Mouse (Mus musculus) midbrain, postnatal 0 days (tissue): ENCODE measurements around the gene Slc6a6. TPM values are rescaled to one million over a fixed set of nuclear protein-coding genes. Genes with fewer than 3 reads are reported as not detected.

Experiments used
- ATAC-seq: fragments of 200-750 bp; cut with Nextera tagmentation; 2 replicates; pipeline ENCODE4 v1.8.0; 2017; ENCODE audit warnings: moderate number of reproducible peaks, mild to moderate bottlenecking, moderate TSS enrichment, moderate library complexity; ENCODE audit not compliant: low FRiP score
- DNase-seq: peaks from one replicate; pipeline ENCODE4 v3.0.0-alpha.2; 2015; ENCODE audit warnings: low spot score
- H3K27ac ChIP-seq: fragments of 300-500 bp; sonication (generic); 2 replicates; pipeline ENCODE4 v1.5.1; 2014; ENCODE audit warnings: low read depth, mild to moderate bottlenecking, low read length, mixed read lengths
- H3K27me3 ChIP-seq: fragments of 300-500 bp; sonication (generic); 2 replicates; pipeline ENCODE4 v1.6.1; 2014; ENCODE audit warnings: low read length, control low read depth, mixed read lengths; ENCODE audit not compliant: insufficient read depth
- H3K36me3 ChIP-seq: fragments of 300-500 bp; sonication (generic); 2 replicates; pipeline ENCODE4 v1.6.1; 2014; ENCODE audit warnings: low read length, control low read depth, mixed read lengths; ENCODE audit not compliant: insufficient read depth
- H3K4me1 ChIP-seq: fragments of 300-500 bp; sonication (generic); 2 replicates; pipeline ENCODE4 v1.6.1; 2014; ENCODE audit warnings: mild to moderate bottlenecking, control low read depth, antibody characterized with exemption, low read length, mixed read lengths; ENCODE audit not compliant: insufficient read depth
- H3K4me2 ChIP-seq: fragments of 300-500 bp; sonication (generic); 2 replicates; pipeline ENCODE4 v1.6.1; 2014; ENCODE audit warnings: low read depth, mild to moderate bottlenecking, low read length, mixed read lengths; ENCODE audit not compliant: poor library complexity, severe bottlenecking
- H3K4me3 ChIP-seq: fragments of 300-500 bp; sonication (generic); 2 replicates; pipeline ENCODE4 v1.5.1; 2014; ENCODE audit warnings: low read depth, mild to moderate bottlenecking, low read length, moderate library complexity
- H3K9ac ChIP-seq: fragments of 300-500 bp; sonication (generic); replicated peaks from 2 replicates; pipeline ENCODE4 v1.6.1; 2014; ENCODE audit warnings: mild to moderate bottlenecking, low read length, moderate library complexity, mixed read lengths; ENCODE audit not compliant: poor library complexity, severe bottlenecking
- H3K9me3 ChIP-seq: fragments of 300-500 bp; sonication (generic); 2 replicates; pipeline ENCODE4 v1.6.1; 2016; ENCODE audit warnings: low read length, control low read depth
- CTCF ChIP-seq: IDR thresholded peaks from 2 replicates; pipeline ENCODE4 v1.5.1; 2016; ENCODE audit warnings: antibody characterized with exemption, mild to moderate bottlenecking
- WGBS: fragments of 180-500 bp; shearing (Covaris S2); extraction: QIAGEN DNeasy Blood & Tissue Kit; methylation state at CpG from one replicate; pipeline ENCODE4 v1.1.7; 2014; 5-methylcytosine and 5-hydroxymethylcytosine counted together
- polyA plus RNA-seq: library from polyadenylated mRNA; unstranded; fragments of >200 nt; fragmentation: Nextera tagmentation; extraction: Ambion mirVana; gene quantifications from 2 replicates; pipeline ENCODE4 v1.2.1, GENCODE M21; 2015
- total RNA-seq: library from RNA; depleted of rRNA; stranded (reverse); fragments of >200 nt; gene quantifications from 2 replicates; pipeline ENCODE4 v1.2.3, GENCODE M21; 2014

The Slc6a6 gene
- total and polyA plus RNA-seq, 2 experiments from 2014 or later: 146 to 147 TPM

DNA sequence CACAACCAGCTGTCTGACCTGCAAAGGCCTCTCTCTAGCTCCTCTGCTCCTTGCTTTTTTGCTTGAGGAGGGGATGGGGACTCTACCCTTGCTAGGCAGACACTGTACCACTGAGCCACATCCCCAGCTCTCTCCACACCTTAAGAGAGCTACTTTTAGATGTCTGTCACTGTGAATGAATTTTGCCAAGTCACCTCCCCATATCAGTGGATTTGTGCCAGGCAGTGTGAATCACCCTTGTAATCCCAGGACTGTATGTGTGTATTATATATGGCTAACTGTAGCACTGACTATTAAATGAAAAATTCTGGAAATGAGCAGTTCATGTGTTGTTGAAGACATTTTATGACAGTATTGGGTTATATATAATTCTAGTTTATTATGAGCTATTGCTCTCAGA lies 5.4 kb downstream of the Slc6a6 start:
- Histone ChIP-seq H3K9me3 (no peaks in the 10 kb centered on the region), H3K4me2 (no peak overlapping the region; the same call in 1 of the 2 replicates), H3K4me3 (no peak overlapping the region), H3K9ac (0 out of 2 replicates have a peak overlapping the region, but pooled peaks have one; percentile 5), H3K36me3 (no peaks in the 10 kb centered on the region; the same call in 1 of the 2 replicates), H3K27ac (no peak overlapping the region), H3K4me1 (peaks cover 16% of the 10 kb centered on the region), H3K27me3 (no peaks in the 10 kb centered on the region)
- DNase-seq: no peak
- no peak for ATAC-seq
- no peak for TF ChIP-seq CTCF

DNA sequence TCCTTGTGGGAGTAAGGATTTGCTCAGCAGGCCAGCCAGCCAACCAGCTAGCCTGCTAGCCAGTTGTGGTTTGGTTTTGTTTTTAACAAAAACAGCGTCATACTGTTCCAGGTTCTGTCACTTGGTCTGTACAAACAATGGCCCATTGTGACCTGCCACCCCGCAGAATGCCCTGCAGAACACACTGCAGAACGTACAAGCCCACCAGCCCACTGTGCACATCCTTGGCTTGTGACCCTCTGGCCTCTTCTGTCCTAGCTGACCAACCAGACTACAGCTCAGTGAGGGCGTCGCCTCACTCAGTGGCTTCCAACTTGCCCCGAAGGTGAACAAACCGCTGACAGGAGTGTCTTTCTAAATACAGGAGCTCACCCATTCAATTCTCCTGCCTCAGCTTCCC lies 6.4 kb downstream of the Slc6a6 start:
- DNase-seq (no peak), ATAC-seq (no peak)
- Histone ChIP-seq H3K27me3 (no peaks in the 10 kb centered on the region), H3K4me3 (no peak overlapping the region), H3K27ac (no peak overlapping the region), H3K4me2 (no peak overlapping the region), H3K36me3 (no peaks in the 10 kb centered on the region; the same call in 1 of the 2 replicates), H3K4me1 (peaks cover 16% of the 10 kb centered on the region), H3K9me3 (no peaks in the 10 kb centered on the region), H3K9ac (no peak overlapping the region)
- WGBS: 62% methylated on average over 7 of the region's 7 CpGs
- no peak for TF ChIP-seq CTCF

DNA sequence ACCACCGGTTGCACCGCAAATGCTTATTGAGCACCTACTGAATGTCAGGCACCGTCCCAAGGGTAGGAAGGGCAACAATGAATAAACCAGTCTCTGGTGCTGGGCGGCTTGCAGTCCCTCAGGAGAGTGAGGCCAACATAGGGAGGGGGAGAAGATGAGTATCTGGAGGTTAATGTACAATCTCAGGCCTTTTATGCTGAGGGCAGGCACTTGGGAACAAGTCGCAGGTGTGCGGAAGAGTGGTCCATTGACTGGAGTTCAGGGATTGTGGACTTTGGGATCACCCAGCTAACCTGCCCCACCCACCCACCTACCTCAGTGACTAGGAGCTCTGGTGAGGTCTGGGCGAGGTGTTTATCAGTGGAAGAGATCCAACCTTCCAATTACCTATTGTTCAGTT lies 6.8 kb downstream of the Slc6a6 start:
- H3K4me1 ChIP-seq: peaks cover 16% of the 10 kb centered on the region
- 96% methylated on average over 7 of the region's 7 CpGs for WGBS

DNA sequence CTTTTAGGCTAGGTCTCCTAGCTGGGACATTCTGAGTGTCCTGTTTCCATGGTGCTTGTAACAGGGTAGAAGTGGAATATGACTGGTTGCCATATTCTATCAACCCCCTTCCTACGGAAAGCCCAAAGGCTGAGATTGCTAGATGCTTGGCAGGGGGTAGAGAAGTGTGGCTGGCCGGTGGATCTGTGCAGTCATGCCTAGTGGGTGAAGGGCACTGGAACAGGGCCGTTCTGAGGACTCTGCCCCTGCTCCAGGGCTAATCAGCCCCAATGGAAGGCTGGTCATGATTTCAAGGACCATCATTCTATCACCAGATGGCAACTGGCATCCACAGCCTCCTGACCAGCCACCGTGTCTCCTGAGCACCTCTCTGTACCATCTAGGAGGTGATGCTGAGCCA lies 7.7 kb downstream of the Slc6a6 start:
- Histone ChIP-seq H3K4me2 (no peak overlapping the region), H3K9ac (no peak overlapping the region), H3K4me1 (peaks cover 7% of the 10 kb centered on the region), H3K27ac (no peak overlapping the region), H3K9me3 (no peaks in the 10 kb centered on the region), H3K36me3 (no peaks in the 10 kb centered on the region; the same call in 1 of the 2 replicates), H3K27me3 (no peaks in the 10 kb centered on the region), H3K4me3 (no peak overlapping the region)
- TF ChIP-seq CTCF: no peak
- no peak for ATAC-seq
- no peak for DNase-seq
- 87% methylated on average over 4 of the region's 4 CpGs for WGBS

More for the DNA sequence above, 6.8 kb downstream of the Slc6a6 start:
- DNase-seq (no peak), ATAC-seq (no peak)
- no peaks in the 10 kb centered on the region for H3K27me3 ChIP-seq
- no peaks in the 10 kb centered on the region for H3K9me3 ChIP-seq
- no peak overlapping the region for H3K27ac ChIP-seq
- H3K36me3 ChIP-seq: no peaks in the 10 kb centered on the region; the same call in 1 of the 2 replicates
- no peak overlapping the region for H3K4me3 ChIP-seq
- TF ChIP-seq CTCF: no peak
- H3K4me2 ChIP-seq: no peak overlapping the region
- no peak overlapping the region for H3K9ac ChIP-seq

DNA sequence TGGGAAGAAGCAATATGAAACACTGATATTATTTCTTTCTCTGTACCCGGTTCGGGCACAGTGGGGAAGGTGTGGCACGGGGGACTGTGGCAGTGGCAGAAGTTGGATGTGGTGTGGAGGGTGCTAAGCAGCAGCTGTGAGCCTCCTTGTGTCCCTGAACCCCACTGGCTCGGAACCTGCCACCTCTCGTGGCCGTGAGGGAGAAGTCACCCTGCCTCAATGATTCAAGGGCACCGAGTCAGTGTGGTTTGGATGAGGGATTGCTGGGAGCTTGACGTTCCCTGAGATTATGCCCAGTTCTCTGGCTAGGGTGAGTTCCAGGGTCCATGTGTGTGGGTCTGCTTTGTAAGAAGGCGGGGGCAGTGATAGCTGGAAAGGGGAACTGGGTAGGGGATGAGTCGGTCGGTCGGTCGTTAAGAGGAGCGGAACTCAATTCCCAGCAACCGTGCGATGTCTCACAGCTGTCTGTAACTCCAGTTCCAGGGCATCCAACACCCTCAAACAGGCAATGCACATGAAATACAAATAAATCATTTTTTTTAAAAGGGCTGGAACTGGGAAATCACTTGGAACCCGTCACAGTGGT lies 9.5 kb downstream of the Slc6a6 start:
- WGBS: 86% methylated on average over 17 of the region's 17 CpGs
- Histone ChIP-seq H3K4me2 (no peak overlapping the region), H3K27ac (no peak overlapping the region), H3K4me3 (no peak overlapping the region), H3K27me3 (no peaks in the 10 kb centered on the region), H3K36me3 (peaks cover 2% of the 10 kb centered on the region; the same call in 1 of the 2 replicates), H3K4me1 (no peaks in the 10 kb centered on the region), H3K9ac (no peak overlapping the region), H3K9me3 (no peaks in the 10 kb centered on the region)
- DNase-seq: no peak
- ATAC-seq: no peak
- no peak for TF ChIP-seq CTCF

DNA sequence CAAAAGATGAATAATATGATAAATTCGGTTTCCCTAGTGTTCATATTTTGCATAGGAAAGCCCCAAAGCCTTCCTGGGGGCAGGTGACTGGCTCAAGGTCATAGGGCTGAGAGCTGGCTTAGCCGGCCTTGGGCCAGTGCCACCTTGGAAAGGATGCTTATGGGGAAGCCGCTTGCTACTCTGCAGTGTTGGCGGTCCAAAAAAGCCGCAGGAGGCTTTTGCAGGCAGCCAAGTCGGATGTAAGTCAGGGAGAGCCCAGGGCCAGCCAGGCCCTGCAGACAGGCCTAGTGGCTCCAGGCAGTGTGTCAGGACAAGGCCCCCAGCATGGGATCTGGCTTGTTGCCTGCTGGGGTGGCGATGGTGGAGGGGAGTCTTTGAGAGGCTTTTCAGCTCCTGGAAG lies 10.8 kb downstream of the Slc6a6 start:
- no peak for ATAC-seq
- H3K4me2 ChIP-seq: no peak overlapping the region
- H3K9me3 ChIP-seq: no peaks in the 10 kb centered on the region
- 42% methylated on average over 7 of the region's 7 CpGs for WGBS
- peak; percentile 78 for DNase-seq
- H3K4me3 ChIP-seq: no peak overlapping the region
- H3K4me1 ChIP-seq: no peaks in the 10 kb centered on the region
- no peak overlapping the region for H3K27ac ChIP-seq
- H3K27me3 ChIP-seq: no peaks in the 10 kb centered on the region
- H3K36me3 ChIP-seq: peaks cover 7% of the 10 kb centered on the region
- H3K9ac ChIP-seq: no peak overlapping the region
- TF ChIP-seq CTCF: no peak
